Mouse (Mus musculus) liver, embryonic 14.5 days (tissue): ENCODE measurements at regions not wholly inside any gene's neighbourhood (a gene's known extent, or its start where the extent isn't known, plus 50 kb on each side); places are given as distances from the start of the nearest gene placed in this dataset.

Experiments used
- CTCF ChIP-seq: IDR thresholded peaks from 2 replicates; pipeline ENCODE4 v1.5.1; 2016; ENCODE audit warnings: antibody characterized with exemption, low read depth, control low read depth
- EP300 ChIP-seq: IDR thresholded peaks from 2 replicates; pipeline ENCODE4 v1.6.1; 2016; ENCODE audit warnings: antibody characterized with exemption, low read depth

DNA sequence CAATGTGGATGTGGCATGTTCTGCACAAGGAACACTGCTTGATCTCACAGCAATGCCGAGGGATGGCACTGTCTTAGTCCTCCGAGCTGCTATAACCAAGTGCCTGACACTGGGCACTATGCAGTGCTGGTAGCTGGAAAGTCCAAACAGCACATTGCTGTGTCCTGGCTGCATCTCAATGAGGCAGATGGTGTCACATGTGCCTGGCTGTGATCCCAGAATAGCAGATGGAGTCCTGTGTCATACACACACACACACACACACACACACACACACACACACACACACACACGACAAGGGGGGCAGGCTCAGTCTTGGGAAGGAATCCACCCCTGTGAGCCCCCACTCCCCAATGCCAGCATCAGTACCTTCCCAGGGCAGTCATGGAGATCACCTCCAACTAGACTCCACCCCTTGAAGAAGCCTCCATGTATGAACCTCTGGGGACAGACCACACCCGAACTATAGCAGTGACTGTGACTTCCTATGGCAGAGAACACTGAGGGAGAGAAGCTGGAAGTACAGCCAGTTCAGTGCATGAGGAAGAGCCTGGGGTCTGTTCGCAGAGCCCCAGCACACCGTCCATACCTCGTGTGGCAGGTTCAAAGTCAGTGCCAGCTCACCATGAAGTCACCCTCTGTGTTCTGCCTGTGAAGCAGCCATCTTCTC is 160.3 kb downstream of the Cryba4 start:
- no peak for TF ChIP-seq CTCF
- no peak for TF ChIP-seq EP300
